Mouse (Mus musculus) neural tube, embryonic 13.5 days (tissue): Measurements from ENCODE around the gene Pitpna. TPM values are rescaled to one million over a fixed set of nuclear protein-coding genes. Genes with fewer than 3 reads are reported as not detected.

ENCODE experiments used
- ATAC-seq: fragments of 200-750 bp; cut with Nextera tagmentation; 2 replicates; pipeline ENCODE4 v1.8.0; 2017; ENCODE audit warnings: low read depth, mild to moderate bottlenecking, moderate TSS enrichment, moderate library complexity
- H3K27ac ChIP-seq: fragments of 300-500 bp; sonication (generic); replicated peaks from 2 replicates; pipeline ENCODE4 v1.5.1; 2015; ENCODE audit warnings: moderate library complexity, mild to moderate bottlenecking, inconsistent platforms
- H3K27me3 ChIP-seq: fragments of 300-500 bp; sonication (generic); 2 replicates; pipeline ENCODE4 v1.6.1; 2015; ENCODE audit warnings: mild to moderate bottlenecking, inconsistent platforms
- H3K36me3 ChIP-seq: fragments of 300-500 bp; sonication (generic); 2 replicates; pipeline ENCODE4 v1.6.1; 2015; ENCODE audit warnings: mild to moderate bottlenecking, inconsistent platforms
- H3K4me1 ChIP-seq: fragments of 300-500 bp; sonication (generic); replicated peaks from 2 replicates; pipeline ENCODE4 v1.6.1; 2015; ENCODE audit warnings: inconsistent platforms
- H3K4me2 ChIP-seq: fragments of 300-500 bp; sonication (generic); 2 replicates; pipeline ENCODE4 v1.6.1; 2015; ENCODE audit warnings: inconsistent platforms, mild to moderate bottlenecking, moderate library complexity
- H3K4me3 ChIP-seq: fragments of 300-500 bp; sonication (generic); 2 replicates; pipeline ENCODE4 v1.5.1; 2015; ENCODE audit warnings: mild to moderate bottlenecking, inconsistent platforms
- H3K9ac ChIP-seq: fragments of 300-500 bp; sonication (generic); 2 replicates; pipeline ENCODE4 v1.6.1; 2015; ENCODE audit warnings: moderate library complexity, mild to moderate bottlenecking, inconsistent platforms
- H3K9me3 ChIP-seq: fragments of 300-500 bp; sonication (generic); 2 replicates; pipeline ENCODE4 v1.6.1; 2016; ENCODE audit warnings: inconsistent platforms
- WGBS: fragments of 180-500 bp; shearing (Covaris S2); methylation state at CpG from one replicate; pipeline ENCODE4 v1.1.7; 2015; 5-methylcytosine and 5-hydroxymethylcytosine counted together
- polyA plus RNA-seq: library from polyadenylated mRNA; unstranded; fragments of >200 nt; fragmentation: Nextera tagmentation; extraction: Ambion mirVana; gene quantifications from 2 replicates; pipeline ENCODE4 v1.2.1, GENCODE M21; 2015

Pitpna gene
- polyA plus RNA-seq, 1 experiment from 2014 or later = 122 TPM

- Histone ChIP-seq H3K36me3 (peaks cover 82% of the 10 kb centered on the region), H3K9ac (no peak overlapping the region), H3K4me3 (no peak overlapping the region), H3K27ac (no peak overlapping the region), H3K27me3 (no peaks in the 10 kb centered on the region), H3K4me1 (peaks cover 18% of the 10 kb centered on the region), H3K4me2 (no peak overlapping the region), H3K9me3 (no peaks in the 10 kb centered on the region)
- ATAC-seq = no peak
- 73% methylated on average over 9 of the region's 9 CpGs for WGBS
Observed at GRCm38 (mm10) chr11:75567346-75568114, 20.4 kb upstream of the Pitpna start.

- WGBS = 91% methylated on average over 6 of the region's 6 CpGs
- no peak overlapping the region for H3K4me3 ChIP-seq
- ATAC-seq = no peak
- peaks cover 24% of the 10 kb centered on the region for H3K4me1 ChIP-seq
- peaks cover 76% of the 10 kb centered on the region for H3K36me3 ChIP-seq
- no peak overlapping the region for H3K9ac ChIP-seq
- no peaks in the 10 kb centered on the region for H3K9me3 ChIP-seq
- no peak overlapping the region for H3K27ac ChIP-seq
- H3K4me2 ChIP-seq = no peak overlapping the region
- H3K27me3 ChIP-seq = no peaks in the 10 kb centered on the region
Observed at GRCm38 (mm10) chr11:75568115-75568511, 19.8 kb upstream of the Pitpna start.

DNA sequence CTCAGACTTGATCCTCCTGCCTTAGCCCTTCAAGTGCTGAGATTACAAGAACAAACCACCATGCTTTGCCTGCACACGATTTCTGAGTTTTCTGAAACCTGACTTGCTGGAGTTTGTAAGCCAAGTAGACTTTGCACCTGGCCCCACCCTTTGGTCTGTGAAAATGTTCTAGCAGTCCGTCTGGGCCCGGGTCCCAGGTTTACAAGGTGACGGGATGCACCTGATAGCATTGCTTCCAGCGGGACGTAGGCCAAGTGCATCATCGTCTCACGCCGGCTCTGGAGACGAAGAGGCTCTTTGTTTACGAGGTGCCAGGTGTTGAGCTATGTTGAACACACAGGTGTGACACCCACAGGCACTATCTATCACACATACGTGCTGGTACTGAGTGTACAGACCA lies 18.9 kb upstream of the Pitpna start:
- Histone ChIP-seq H3K36me3 (peaks cover 68% of the 10 kb centered on the region), H3K4me1 (peaks cover 25% of the 10 kb centered on the region), H3K27me3 (no peaks in the 10 kb centered on the region), H3K27ac (no peak overlapping the region), H3K4me3 (no peak overlapping the region), H3K9ac (no peak overlapping the region), H3K9me3 (no peaks in the 10 kb centered on the region), H3K4me2 (no peak overlapping the region)
- no peak for ATAC-seq
- WGBS = 95% methylated on average over 12 of the region's 12 CpGs

- H3K4me3 ChIP-seq = no peak overlapping the region
- WGBS = 88% methylated on average over 17 of the region's 17 CpGs
- no peak overlapping the region for H3K4me2 ChIP-seq
- no peaks in the 10 kb centered on the region for H3K9me3 ChIP-seq
- H3K9ac ChIP-seq = 0 out of 2 replicates have a peak overlapping the region, but pooled peaks have one; percentile 8
- ATAC-seq = no peak
- no peak overlapping the region for H3K27ac ChIP-seq
- peaks cover 25% of the 10 kb centered on the region for H3K4me1 ChIP-seq
- H3K36me3 ChIP-seq = peaks cover 56% of the 10 kb centered on the region
- no peaks in the 10 kb centered on the region for H3K27me3 ChIP-seq
Observed at GRCm38 (mm10) chr11:75570375-75571125, 17.3 kb upstream of the Pitpna start.

DNA sequence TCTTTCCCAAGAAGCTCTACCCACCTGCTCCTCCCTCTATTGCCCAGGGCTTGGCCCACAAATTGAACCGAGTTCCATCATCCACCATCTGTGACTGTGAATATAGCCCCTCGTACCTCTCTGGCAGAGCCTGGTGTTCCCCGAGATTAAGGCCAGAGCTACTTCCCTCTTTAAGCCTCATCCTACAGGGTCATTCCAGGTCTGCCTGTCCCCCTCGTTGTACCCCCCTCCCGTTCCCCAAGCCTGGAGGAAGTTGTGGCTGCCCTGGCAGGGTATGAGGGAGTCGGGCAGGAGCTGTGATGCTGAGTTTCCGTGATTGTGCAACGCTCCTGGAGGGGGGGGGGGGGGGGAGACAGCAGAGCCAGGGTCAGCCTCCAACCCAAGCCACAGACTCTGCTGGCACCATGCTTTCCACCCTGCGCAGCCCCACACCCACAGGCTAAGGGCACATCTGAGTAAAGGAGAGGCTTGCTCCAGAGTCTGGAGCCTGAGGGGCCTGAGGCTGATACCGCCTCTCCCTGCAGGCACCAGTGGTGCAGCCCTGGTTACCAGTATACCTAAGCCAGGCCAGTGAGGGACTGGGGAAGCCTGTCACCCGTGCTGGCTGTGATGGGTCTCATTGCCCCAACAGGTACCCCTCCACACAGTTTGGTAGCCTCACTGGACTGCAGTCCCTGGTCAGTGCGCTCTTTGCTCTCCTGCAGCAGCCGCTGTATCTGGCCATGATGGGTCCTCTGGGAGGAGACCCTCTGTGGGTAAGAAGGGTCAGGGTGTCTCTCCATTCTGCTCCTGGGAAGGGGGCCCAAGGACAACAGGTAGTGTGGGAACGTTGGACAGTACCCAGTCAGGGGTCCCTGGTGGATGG lies 16.5 kb upstream of the Pitpna start:
- Histone ChIP-seq H3K4me1 (peaks cover 25% of the 10 kb centered on the region), H3K27ac (no peak overlapping the region; the same call in 1 of the 2 replicates), H3K4me3 (no peak overlapping the region), H3K36me3 (peaks cover 48% of the 10 kb centered on the region), H3K9me3 (no peaks in the 10 kb centered on the region), H3K9ac (peak overlapping the region; percentile 49), H3K4me2 (no peak overlapping the region), H3K27me3 (no peaks in the 10 kb centered on the region)
- 68% methylated on average over 14 of the region's 14 CpGs for WGBS
- no peak for ATAC-seq

GRCm38 (mm10) chr11:75572301-75572791 lies 15.6 kb upstream of the Pitpna start:
- peak overlapping the region; percentile 79 for H3K27ac ChIP-seq
- WGBS = 12% methylated on average over 10 of the region's 10 CpGs
- H3K9me3 ChIP-seq = no peaks in the 10 kb centered on the region
- H3K9ac ChIP-seq = peak overlapping the region; percentile 49
- H3K4me1 ChIP-seq = peaks cover 22% of the 10 kb centered on the region
- peak overlapping the region; percentile 6; the same call in 1 of the 2 replicates for H3K4me2 ChIP-seq
- H3K36me3 ChIP-seq = peaks cover 39% of the 10 kb centered on the region
- peak; percentile 13; the same call in 1 of the 2 replicates for ATAC-seq
- H3K4me3 ChIP-seq = no peak overlapping the region
- no peaks in the 10 kb centered on the region for H3K27me3 ChIP-seq

DNA sequence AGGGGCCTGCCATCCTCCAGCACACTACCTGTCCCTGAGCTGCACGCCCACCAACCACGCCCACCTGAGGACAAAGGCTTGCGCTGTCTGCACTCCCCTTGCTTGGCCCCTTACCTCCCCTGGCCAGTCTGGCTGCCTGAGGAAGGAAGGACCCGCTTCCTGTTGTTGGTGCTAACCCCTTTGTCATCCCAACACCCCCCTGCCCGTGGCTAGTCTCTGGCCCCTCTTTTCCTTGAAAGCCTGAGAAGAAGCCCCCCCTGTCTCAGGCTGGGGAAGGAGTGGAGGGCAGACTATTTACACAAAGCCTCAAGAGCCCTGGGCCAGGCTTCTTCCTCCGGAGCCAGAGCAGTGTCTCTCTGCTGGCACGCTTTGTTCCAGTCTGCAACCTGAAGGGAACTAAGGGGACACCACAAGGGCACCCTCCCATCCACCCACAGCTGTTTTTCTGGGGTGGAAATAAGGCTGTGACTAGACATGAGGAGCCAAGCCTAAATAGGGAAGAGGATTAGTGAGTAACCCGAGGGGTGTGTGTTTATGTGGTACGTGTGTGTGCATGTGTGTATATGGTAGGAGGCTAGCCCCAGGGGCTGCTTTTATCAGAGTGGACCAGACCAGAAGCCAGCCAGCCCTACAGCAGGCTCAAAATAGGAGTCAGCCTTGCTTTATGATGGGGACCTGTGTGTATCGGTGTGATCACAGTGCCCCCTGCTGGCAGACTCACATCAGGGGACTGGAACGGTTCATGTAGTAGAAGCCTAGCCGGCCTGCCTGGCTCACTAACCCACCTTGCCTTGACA lies 14.8 kb upstream of the Pitpna start:
- H3K4me3 ChIP-seq = no peak overlapping the region
- peaks cover 29% of the 10 kb centered on the region for H3K4me1 ChIP-seq
- H3K36me3 ChIP-seq = peaks cover 34% of the 10 kb centered on the region
- H3K27ac ChIP-seq = peak overlapping the region; percentile 79
- H3K4me2 ChIP-seq = peak overlapping the region; percentile 6; the same call in 1 of the 2 replicates
- peak; percentile 91 for ATAC-seq
- no peaks in the 10 kb centered on the region for H3K27me3 ChIP-seq
- no peaks in the 10 kb centered on the region for H3K9me3 ChIP-seq
- 9% methylated on average over 12 of the region's 12 CpGs for WGBS
- peak overlapping the region; percentile 49 for H3K9ac ChIP-seq

DNA sequence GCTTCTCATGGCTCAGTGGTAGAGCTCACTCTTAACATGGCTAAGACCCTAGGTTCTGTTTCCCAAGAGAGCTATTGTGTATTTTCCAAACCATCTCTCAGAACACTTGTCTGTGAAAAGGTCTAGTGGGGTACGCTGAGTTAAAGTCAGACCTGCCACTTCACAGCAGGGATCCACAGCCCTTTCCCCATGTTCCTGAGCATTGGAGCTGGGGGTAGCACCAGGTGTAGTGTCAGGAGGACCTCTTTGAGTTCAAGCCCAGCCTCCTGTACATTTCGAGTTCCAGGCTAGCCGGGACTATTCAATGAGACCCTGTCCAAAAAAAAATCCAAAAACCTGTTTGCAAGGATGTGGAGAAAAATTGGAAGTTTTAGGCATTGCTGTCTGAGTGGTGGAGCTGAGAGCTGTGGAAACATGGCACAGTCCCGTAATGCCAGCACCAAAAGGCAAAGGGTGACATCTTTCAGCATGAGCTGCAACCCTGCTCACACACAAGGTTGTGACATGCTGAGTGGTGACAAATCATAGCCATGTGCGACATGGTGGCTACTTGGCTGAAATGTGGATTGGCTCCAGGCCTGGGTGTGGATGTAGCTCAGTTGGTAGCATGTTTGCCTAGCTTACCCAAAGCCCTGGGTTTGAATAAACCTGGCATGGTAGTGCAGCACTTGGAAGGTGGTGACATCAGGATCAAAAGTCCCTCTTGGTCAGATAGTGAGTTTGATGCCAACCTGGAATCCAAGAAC lies 13.3 kb upstream of the Pitpna start:
- Histone ChIP-seq H3K36me3 (peaks cover 19% of the 10 kb centered on the region), H3K27ac (no peak overlapping the region), H3K9me3 (no peaks in the 10 kb centered on the region), H3K4me3 (no peak overlapping the region), H3K27me3 (no peaks in the 10 kb centered on the region), H3K9ac (no peak overlapping the region), H3K4me1 (peaks cover 29% of the 10 kb centered on the region), H3K4me2 (no peak overlapping the region)
- 85% methylated on average over 5 of the region's 5 CpGs for WGBS
- ATAC-seq = no peak

- WGBS = 74% methylated on average over 9 of the region's 9 CpGs
- ATAC-seq = no peak
- no peak overlapping the region for H3K9ac ChIP-seq
- peaks cover 8% of the 10 kb centered on the region for H3K36me3 ChIP-seq
- H3K4me3 ChIP-seq = no peak overlapping the region
- H3K9me3 ChIP-seq = no peaks in the 10 kb centered on the region
- peaks cover 29% of the 10 kb centered on the region for H3K4me1 ChIP-seq
- H3K27ac ChIP-seq = no peak overlapping the region
- no peaks in the 10 kb centered on the region for H3K27me3 ChIP-seq
- no peak overlapping the region for H3K4me2 ChIP-seq
Observed at GRCm38 (mm10) chr11:75575560-75576123, 12.3 kb upstream of the Pitpna start.

DNA sequence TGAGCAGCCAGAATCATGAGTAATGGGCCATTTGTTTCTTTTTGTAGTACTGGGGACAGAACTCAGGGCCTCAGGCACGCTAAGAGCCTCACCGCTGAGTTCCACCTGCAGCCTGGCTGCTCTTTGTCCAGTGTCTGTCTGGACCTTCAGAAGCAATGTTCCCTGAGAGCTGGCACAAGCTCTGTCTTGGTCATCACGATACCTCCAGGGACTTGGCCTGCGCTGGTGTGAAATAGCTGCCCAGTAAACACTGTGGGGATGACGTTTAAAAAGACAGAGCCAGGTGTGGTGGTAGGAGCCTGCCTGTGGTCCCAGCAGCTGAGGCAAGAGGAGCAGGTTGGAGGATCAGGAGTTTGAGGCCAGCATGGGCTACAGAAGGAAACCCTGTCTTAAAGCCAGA lies 9.3 kb upstream of the Pitpna start:
- ATAC-seq = no peak
- H3K4me3 ChIP-seq = no peak overlapping the region
- H3K27ac ChIP-seq = no peak overlapping the region
- no peak overlapping the region for H3K4me2 ChIP-seq
- H3K36me3 ChIP-seq = no peaks in the 10 kb centered on the region
- no peak overlapping the region for H3K9ac ChIP-seq
- no peaks in the 10 kb centered on the region for H3K9me3 ChIP-seq
- no peaks in the 10 kb centered on the region for H3K27me3 ChIP-seq
- peaks cover 9% of the 10 kb centered on the region; the same call in 1 of the 2 replicates for H3K4me1 ChIP-seq
- 81% methylated on average over 5 of the region's 5 CpGs for WGBS
